Mouse (Mus musculus) kidney, adult 2 months (tissue): Measurements from ENCODE around the gene Dph7.
A peak's percentile ranks its signal among the peaks of the same experiment; 100 is the strongest.

Experiments
- CTCF ChIP-seq: fragments of 200-500 bp; conservative IDR thresholded peaks from 2 replicates; pipeline ENCODE4 v1.5.1; 2011; ENCODE audit warnings: low read depth, mild to moderate bottlenecking, control low read depth, low read length, moderate library complexity, mixed read lengths; ENCODE audit not compliant: insufficient read depth, insufficient read length
- POLR2A ChIP-seq: fragments of 200-500 bp; IDR thresholded peaks from one replicate; pipeline ENCODE4 v1.6.1; 2011; ENCODE audit warnings: low read depth, low read length, control low read depth

- TF ChIP-seq POLR2A: no peak
- TF ChIP-seq CTCF: peak; percentile 90
These were observed at the start of gene Dph7 for GRCm38 (mm10) chr2:24962304-24963000.
